Mouse (Mus musculus) activated CD4-positive, CD25-positive, alpha-beta regulatory T cell, adult 9 weeks (primary cell): ENCODE measurements around the gene Gabrd. TPM values are rescaled to one million over a fixed set of nuclear protein-coding genes. Genes with fewer than 3 reads are reported as not detected.

Experiments
- polyA plus RNA-seq: library from polyadenylated mRNA; unstranded; fragments of 100-300 nt; shearing (Covaris generic); gene quantifications from one replicate; pipeline ENCODE4 v1.2.1, GENCODE M21; 2017

The Gabrd gene
- polyA plus RNA-seq: 0.72 TPM

GRCm38 (mm10) chr4:155397511-155398221, at the start of gene Gabrd:
TSS of gene Gabrd (minus strand) at chr4:155398112.

GRCm38 (mm10) chr4:155409058-155409776, 11.3 kb upstream of the Gabrd start, which contains the start of gene Cfap74:
TSS of gene Cfap74 (plus strand) at chr4:155409190.

GRCm38 (mm10) chr4:155361303-155361791, 36.6 kb downstream of the Gabrd start, which contains the start of gene Prkcz:
TSS of gene Prkcz (minus strand) at chr4:155361361.

Other genes starting within 250 kb of the Gabrd start
- 11.1 TPM for gene Ski, start 175.5 kb downstream of the Gabrd start, polyA plus RNA-seq
- 118 TPM for gene Faap20, start 148.3 kb downstream of the Gabrd start, polyA plus RNA-seq
- gene Prkcz, start 36.8 kb downstream of the Gabrd start, polyA plus RNA-seq: 37.8 TPM
- gene Cfap74, start 11.1 kb upstream of the Gabrd start, polyA plus RNA-seq: 4.8 TPM
- gene Tmem52, start 71.0 kb upstream of the Gabrd start, polyA plus RNA-seq: not detected
- gene Gnb1, start 93.2 kb upstream of the Gabrd start, polyA plus RNA-seq: 21.1 TPM
- 138 TPM for gene Nadk, start 164.3 kb upstream of the Gabrd start, polyA plus RNA-seq
- 13.5 TPM for gene Slc35e2, start 203.3 kb upstream of the Gabrd start, polyA plus RNA-seq
- 120 TPM for gene Cdk11b, start 226.7 kb upstream of the Gabrd start, polyA plus RNA-seq
- 1.9 TPM for gene Gm10563, start 247.3 kb upstream of the Gabrd start, polyA plus RNA-seq